Mouse (Mus musculus) kidney, adult 18-20 months (tissue): ENCODE measurements around the gene Il16.

ENCODE experiments used
- DNase-seq: peaks from one replicate; pipeline ENCODE4 v3.0.0; 2021

Il16 gene

DNA sequence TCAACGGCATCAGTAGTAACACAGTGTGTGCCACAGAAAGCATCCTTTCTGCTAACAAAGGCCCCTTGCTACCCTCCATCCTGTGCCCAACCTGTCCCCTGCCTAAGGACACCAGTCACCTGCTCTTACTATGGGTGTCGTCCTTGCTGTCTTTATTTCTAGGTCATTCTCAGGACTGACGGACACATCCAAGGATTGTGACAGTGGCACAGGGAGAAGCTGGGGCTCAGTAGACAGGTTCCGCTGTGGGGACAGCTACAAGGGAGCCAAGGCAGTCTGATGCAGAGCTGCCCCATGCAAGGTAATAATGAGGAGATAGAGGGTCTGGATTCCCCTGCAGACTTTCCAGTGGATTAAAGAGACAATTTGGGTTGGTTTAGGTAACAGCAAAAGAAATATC, 67.0 kb downstream of the Il16 start:
- DNase-seq = no peak

DNA sequence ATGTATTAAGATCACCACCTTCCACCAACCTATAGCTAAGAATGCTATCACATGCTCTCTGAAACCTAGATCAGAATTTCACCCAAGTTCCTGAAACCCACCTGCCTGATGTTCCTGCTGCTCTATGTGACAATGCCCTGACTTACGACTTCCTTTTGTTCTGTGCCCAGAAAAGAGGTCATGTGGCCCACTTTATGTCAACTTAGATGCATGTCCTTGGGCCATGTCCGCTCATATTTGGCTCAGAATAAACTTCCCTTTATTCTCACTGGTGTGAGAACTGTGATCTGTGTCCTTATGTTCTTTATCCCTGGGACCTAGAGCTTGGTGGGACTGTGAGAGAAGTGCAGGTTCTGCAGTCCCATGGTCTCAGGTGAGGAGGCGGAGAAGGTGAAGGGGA, 68.2 kb downstream of the Il16 start:
- no peak for DNase-seq

DNA sequence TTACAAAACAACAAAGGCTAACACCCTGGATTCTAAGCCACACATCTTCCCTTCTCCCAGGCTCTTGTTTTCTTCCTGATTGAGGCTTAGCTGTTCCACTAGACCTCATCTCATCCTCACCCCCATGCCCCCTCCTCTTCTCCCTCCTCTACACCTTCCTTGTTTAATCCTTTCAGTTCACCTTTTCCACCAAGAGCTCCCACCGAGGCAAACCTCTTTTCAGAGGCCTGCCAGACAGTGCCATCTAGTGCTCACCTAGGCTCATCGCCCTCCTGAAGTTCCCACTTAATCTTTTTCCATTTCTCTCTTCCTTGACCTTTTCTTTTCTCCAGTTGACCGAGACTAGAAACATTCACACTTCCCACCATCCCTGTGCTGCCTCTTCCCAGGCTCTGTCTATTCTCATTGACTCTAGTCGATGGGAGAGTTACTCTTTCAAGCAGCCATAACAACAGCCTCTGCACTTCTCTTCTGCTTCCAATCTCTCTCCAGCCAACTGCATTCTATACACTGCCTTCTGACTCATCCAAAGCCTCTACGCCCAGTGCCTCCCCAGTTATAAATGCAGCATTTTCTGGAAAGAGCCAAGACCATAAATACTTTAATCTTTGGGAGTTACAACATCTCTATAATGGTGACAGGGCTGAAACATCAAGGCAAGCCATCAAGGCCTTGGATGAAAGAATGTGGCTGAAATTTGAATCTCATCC, 69.8 kb downstream of the Il16 start:
- DNase-seq = peak; percentile 41

DNA sequence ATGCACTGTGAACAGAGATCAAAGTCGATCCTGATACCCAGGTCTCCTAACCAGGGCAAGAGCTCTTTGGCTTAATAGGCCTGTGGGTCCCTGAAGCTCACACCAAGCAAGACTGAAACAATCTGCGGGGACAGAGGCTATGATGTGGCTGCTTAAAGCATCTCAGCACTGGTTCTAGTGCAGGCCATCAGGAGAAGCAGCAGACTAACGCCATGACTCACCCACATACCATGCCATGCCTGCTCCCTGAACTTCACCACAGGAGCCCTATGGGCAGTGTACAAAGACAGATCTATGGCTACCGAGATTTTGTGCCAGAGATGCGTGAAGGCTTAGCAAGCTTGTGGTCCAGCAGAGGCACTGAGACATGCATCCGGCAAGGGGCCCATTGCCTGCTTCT, 74.0 kb downstream of the Il16 start:
- no peak for DNase-seq

DNA sequence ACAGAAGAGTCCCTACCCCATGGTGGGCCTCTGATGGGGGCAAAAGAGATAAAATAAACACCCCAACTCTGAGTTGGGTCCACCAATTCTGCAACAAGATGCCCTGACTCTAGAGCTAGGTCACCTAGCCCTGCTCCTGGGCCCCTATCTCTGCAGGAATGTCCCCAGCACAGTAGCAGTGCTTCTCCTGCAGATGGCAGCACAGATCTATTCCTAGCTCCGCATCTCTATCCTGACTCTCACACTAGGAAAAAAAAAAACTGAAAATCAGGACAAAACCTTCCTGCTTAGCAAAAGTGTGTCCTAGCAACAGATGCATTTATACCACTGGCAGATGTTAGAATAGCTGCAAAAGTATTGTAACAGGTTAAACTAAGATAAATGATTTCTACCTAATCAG, 76.8 kb downstream of the Il16 start:
- peak; percentile 42 for DNase-seq

DNA sequence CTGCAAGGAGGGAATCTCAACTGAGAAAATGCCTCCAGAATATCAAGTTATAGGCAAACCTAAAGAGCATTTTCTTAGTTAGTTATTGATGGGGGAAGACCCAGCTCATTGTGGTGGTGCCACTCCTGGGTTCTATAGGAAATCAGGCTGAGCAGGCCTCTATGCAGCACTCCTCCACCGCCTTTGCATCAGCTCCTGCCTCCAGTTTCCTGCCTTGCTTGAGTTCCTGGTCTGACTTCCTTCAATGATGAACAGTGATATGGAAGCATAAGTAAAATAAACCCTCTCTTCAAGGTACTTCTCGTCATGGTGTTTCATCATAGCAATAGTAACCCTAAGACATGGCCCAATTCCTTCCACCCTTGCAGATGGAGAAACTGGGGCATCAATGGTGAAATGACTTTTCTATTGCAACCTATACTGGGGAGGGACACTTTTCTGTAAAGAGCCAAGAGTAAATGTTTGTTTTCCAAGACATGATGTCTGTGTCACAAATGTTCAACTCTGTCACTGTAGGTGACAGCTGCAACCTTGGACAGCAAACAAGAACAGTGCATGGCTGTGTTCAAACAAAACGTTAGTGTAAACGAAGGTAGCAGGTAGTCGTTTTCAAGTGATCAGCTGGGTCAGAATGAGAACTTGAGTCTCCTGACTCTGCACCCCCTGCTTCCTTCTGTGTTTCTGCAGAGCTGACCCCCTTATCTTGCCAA, 77.4 kb downstream of the Il16 start:
- DNase-seq = no peak

DNA sequence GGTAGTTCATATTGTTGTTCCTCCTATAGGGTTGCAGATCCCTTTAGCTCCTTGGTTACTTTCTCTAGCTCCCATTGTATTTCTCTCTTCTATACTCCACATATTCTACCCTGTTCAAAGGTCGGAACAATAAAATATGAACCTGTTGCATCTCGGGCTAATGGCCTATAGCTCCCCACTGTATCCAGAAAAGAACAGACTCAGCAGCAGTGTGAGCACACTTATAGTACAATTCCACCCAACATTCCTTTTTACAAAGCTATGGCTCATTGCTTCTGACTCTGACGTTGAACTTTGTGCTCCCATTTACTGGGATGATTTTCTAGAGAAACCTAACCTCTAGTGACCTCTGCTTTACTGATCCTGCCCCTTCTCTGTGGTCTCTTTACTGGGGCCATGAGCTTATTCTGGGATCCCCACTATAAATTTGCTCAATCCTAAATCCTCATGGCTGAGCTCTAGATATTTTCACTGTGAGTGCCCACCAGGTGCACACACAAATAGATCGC, 79.4 kb downstream of the Il16 start:
- DNase-seq = no peak

DNA sequence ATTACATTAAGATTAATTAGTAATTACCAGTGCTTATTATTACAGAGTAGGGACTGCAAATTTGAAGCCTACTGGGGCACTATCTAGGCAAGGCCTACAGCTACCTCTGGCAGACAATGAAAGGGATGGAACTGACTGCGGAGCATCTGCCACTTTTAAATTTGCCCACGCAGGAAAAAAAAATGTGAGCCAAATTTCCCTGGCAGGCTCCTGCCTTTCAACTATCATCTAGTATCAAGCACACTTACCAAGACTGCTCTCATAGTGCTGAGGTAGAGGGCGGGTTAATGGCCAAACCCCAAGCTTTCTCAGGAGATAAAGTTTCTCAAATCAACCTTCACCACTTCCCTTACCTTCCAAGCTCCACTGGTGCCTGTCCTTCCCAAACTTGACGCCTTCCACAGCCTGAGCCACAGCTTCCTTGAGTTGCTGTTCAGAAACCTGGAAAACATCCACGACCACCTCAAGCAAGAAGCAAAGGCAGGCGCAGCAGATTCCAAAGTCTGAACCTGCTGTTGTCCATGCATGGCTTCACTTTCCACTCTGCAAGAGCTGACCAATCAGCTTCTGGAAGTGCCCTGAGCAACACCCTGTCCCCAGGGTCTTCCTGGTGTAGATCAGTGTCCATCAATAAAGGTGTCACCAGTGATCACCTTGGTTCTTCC, 82.7 kb downstream of the Il16 start:
- peak; percentile 23 for DNase-seq

DNA sequence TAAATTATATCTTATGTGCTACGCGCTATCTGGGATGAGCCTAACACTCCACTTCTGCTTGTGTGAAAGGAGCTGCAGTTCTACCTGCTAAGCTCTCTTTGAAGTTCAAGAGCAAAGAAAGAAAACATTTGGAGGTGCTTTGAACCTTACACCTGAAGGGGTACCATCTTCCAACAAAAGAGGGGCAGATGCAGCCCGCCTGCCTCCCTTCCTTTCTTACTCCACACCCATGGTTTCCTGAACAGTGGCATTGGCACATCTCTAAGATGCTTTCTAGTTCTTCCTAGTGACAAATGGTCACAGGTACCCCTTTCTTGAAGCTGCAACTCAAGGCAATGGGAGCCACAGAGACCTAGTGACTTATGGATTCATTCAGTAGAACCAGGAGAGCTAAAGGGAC, 83.8 kb downstream of the Il16 start:
- no peak for DNase-seq

DNA sequence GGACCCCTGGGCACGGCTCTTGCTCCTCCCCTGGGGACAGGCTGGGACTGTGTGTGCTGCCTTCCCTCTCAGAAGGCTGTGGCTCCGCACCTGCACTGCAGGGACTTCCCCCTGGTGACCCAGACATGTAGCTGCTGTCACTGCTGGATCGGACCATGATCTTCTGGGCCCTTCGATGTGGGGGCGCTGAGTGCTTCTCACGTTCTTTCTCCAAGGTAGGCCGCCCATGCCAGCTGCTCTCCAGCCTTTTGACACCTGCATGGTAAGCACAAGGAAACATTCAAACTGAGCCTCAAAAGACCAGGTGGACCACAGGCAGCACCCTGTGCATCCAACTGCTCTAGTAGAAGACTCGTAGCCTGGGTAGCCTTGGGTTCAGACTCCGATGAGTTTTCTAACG, 84.5 kb downstream of the Il16 start:
- no peak for DNase-seq

DNA sequence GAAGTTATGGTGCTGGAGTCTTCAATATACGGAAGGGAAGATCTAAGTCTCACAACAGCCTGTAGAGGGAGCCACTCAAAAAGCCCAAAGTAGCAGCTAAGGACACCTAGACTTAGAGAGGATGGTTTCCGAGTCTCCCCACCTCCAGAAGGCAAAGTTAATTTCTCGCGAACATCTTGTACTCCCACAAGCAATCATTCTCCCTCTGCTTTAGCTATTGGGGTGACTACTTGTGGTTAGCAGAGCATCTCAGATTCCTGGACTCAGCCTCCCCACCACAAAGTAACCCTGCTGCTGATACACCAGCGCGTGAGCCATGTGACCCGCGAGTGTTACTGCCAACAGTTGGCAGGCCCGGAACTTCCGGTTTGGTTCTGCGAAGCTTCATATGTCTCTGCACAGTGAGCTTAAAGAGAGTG, 85.2 kb downstream of the Il16 start:
- DNase-seq = no peak

DNA sequence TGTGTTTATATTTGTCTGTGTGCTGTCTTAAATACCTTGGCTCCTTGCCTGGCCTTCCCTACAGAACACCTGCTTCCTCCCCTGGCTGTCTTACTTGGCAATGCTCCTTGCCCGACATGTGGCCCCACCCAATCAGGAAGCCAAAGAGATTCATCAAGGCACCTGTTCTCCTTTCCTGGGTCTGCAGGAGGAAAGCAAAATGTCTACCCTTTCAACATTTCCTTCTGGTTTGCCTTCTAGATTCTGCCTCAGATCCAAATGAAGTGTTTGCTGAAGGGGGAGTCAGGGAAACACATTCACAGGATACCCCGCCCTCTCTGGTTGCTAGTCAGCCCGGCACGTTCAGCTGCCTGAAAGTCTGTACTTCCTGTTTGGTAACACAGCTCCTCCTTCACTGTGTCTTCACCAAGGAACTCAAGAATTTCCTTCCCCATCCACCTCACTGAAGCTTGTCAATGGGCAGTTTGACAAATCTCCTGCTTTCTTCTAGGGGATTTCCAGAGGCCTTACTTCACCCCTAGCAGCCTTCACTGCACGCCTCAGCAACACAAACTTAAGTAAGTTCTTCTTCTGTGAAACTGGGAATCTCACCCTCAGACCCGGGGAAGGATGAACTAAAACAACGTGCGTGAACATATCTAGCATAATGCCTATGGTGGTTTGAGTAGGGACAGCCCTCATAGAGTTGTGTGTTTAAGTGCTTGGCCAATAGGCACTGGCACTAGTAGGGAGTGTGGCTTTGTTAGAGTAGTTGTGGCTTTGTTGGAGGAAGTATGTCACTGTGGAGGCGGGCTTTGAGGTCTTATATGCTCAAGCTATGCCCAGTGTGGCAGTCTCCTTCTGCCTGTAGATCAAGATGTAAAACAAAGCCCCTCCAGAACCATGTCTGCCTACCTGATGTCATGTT, 86.1 kb downstream of the Il16 start:
- peak; percentile 56 for DNase-seq

DNA sequence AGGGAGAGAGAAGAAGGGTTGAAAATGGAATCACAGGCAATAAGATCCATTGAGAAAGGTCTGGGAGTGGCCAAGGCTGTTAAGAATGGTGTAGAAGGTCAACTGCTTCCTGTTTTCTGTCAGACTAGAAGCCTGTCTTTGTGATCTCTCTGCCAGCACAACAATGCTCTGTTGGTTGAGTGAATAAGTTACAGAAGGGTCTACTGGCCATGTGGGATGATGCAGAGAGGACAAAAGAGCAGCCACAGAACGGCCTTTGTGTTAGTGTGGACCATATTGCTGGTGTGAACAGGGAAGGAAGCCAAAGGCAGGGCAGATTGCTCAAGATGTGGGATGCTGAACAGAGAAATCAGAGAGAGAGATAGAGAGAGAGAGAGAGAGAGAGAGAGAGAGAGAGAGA, 86.8 kb downstream of the Il16 start:
- DNase-seq = no peak

DNA sequence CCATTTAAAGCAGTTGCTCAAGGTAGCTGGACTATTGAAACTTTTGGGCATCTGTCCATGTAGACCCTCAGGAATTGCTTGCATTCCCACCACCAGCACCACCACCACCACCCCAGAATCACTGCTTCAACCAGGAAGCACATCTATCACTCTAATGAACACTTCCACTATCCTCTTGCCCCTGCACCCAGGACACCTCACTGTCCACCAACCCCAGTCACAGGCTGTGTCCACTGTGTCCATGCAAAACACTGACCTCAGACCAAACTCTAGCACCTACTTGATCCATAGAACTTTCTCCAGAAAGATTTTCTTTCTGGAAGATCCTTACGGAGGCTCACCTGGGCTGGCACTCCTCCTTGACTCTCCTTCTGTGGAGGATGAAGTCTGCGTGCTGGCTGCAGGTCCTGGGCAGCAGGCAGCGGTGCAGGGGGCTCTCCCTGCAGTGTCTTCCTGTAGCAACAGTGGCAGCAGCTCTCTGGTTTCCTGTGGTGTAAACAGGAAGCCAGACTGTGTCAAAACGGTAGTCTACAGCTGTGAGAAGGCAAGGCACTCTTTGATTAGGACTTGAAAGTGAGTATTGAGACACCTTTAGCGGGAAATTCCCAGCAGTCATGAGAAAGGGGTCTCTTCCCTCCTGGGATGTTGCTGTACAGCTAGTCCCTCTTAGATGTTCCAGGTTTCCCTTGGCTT, 90.4 kb downstream of the Il16 start:
- DNase-seq = no peak

DNA sequence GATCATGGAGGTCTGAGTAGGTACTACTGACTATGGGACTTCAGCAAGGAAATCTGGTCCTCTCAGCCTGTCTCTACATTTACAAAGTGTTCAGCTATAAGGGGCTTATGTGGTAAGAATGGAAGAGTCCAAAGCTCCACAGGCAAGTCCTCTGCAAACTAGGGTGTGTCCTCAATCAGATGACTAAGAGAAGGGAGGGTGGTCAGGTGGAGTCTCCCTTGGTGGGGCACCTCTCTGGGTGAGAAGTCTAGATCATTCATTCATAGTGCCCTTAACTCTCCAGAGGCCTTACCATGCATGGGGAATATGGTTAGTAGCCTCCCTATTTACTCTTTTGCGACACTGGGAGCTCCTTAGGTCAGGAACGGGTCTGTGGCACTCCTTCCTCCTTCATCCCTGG, 91.3 kb downstream of the Il16 start:
- no peak for DNase-seq

DNA sequence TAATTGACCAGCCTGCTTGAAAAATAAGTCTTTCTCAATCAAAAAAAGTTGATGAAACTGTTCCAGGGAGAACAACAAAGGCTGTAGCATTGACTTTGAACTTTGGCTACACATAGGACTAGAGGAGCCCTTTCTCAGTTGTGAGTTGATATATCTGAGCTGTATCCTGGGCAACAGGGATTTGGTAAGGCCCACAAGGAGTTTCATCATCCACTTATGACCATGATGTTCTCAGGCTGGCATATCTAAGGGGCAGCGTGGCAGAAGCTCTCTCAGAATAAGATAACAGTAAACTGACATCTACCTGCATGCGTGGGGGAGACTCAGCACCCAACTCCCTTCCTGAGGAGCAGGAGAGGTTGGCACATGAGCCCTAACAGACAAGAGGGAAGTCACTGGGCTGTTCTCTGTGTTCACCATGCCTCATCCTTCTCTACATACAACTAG, 91.9 kb downstream of the Il16 start:
- DNase-seq = no peak

DNA sequence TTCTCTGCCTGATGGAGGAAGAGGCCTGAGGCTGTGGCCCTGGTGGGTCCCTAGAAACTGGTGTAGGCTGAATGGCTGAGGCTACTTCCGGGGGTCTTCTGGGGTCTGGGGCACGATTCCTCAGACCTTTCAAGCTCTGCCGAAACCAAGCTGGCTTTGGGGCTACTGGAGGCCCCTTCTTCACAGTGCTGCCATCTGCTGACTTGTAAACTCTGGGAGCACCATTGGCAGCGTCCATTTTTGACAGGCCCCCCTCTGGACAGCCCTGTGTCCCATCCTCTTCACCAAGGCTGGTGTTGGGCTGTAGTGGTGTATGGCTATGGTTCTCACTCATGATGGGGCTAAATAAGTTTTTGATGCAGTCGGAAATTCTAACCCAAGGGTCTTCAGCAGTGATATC, 93.0 kb downstream of the Il16 start:
- no peak for DNase-seq

DNA sequence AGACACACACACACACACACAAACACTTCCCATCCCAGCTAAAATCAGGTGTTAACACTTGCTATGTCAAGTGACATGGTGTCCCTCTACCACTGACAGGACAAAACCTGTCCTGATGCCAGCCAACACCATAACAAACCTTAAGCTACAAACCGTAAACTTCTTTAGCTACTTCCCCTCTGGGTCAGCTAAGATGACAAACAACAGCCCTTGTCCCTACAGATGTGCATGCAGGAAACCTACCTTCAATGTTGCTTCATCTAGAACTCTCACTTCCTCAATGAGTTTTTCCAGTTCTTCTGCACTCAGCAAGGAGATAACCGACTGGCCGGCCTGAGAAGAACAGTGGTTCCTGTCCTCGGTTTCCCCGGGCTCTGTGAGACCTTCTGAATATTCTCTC, 94.9 kb downstream of the Il16 start:
- no peak for DNase-seq

DNA sequence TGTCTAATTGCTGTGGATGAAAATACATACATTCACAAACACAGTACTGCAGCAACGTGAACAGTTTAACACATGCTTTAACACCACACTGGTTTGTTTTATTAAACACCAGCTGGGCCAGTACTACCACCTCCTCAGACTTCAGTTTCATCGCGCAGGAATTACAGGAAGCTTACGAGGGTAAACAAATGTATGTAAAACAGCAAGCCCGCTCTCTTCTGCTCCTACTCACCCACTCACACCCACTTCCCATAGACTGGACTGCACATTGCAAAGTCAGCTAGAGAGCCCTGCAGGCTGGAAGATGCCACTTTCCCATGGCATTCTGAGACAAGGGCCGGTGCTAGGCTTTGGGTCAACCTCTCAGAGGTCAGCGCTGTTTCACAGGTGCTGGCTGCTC, 96.7 kb downstream of the Il16 start:
- DNase-seq = no peak

DNA sequence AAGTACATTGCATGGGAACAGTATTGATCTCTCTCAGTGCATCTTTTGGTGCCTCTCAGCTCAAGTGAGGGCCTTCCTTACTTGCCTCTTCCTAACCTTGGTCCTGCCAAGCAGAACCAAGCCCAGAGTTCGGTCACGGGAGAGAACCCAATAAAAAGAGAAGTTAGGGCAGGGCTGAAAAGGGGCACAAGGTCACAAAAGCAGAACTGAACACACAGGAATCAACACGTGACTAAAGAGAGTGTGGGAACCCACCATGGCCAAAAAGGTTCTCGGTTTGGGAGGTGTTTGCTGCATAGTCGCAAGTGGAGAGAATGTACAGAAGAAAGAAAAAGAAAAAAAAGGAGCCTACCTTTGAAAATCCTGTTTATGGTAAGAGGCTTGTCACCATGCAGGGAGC, 100.0 kb downstream of the Il16 start:
- no peak for DNase-seq

DNA sequence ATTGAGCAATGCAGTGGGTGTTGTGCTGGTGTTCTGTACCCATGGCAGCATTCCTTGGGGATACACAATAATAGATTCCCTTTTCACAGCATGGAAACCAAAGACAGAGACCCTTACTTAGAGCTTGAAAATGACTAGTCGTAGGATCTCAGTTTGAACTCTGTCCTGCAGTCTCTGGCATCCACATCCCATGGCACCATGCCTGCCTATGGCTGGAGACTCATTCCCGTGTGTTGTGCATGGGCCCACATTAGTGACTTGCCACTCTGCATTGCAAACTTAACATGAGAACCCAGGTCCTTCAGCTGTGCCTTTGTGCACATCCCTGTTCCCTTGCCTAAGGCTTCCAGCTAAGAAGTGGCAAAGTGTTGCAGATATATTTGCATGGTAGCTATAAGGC, 100.8 kb downstream of the Il16 start:
- no peak for DNase-seq

DNA sequence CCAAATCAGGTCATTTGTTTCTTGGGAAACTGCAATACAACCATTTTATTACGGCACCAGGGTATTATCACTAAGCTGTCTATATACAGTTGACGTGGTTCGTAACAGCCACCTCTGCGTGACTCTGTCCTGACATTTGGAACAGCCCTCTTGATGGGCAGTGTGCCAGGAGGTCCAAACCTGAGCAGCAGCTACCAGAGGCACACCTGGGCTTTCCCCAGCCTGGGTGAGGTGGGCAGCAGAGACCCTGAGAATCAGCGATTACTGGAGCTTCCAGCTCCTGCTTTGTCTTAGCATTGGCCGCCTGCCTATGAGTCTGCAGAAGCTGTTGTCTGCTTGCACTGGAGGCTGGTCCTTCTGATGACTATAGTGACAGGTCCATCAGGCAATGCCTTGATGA, 101.9 kb downstream of the Il16 start:
- DNase-seq = no peak
